Mouse (Mus musculus): ENCODE data around the gene Adad2. TPM values are rescaled to one million over a fixed set of nuclear protein-coding genes. Genes with fewer than 3 reads are reported as not detected.

Gene Adad2
- total and polyA plus RNA-seq, 3 experiments: not detected

DNA sequence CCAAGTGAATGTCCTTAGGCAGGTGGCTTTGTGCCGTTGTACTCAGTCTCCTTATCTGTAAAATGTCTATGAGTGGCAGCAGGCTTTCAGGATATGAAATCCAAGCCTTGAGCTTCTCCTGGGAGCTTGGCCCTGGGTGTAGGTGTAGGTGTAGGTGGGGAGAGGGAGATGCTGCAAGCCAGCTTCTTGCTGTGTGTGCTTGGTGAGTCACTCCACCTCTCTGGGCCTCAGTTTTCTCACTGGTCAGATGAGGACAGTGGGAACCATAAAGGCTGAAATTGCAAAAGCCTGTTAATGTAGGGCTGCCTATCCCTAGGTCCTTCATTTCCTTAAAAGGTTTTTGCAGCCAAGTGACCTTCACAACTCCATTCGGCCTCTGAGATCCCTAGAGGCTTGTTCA is 23.4 kb downstream of the Adad2 start:
- Histone ChIP-seq H3K36me3 (ENCODE audit: control insufficient read depth in 1 of 2, insufficient read depth in 2 of 2, low read length in 2 of 2) (no peaks in the 10 kb centered on the region), H3K79me2 (ENCODE audit: control insufficient read depth, insufficient read depth, low read length, poor library complexity) (no peaks in the 10 kb centered on the region), H3K4me3 (ENCODE audit: control insufficient read depth in 1 of 2, insufficient read depth in 1 of 2, low read depth in 2 of 2, low read length in 2 of 2) (no peak overlapping the region), H3K27me3 (ENCODE audit: control insufficient read depth in 1 of 2, insufficient read depth in 2 of 2, low read length in 2 of 2) (peaks cover 0 to 2% of the 10 kb centered on the region in 2 experiments; a peak in 2 of 4 replicates), H3K27ac (ENCODE audit: control insufficient read depth, low read depth, low read length) (no peak overlapping the region), H3K9ac (ENCODE audit: control insufficient read depth, low read depth, low read length, poor library complexity, severe bottlenecking) (no peak overlapping the region), H3K4me1 (ENCODE audit: control insufficient read depth in 1 of 2, insufficient read depth in 2 of 2, low read length in 2 of 2) (no peaks in the 10 kb centered on the region), H3K9me3 (replicated peaks; ENCODE audit: insufficient read depth, low read length) (no peaks in the 10 kb centered on the region)
- DNase-seq (ENCODE audit: low read depth, low spot score): no peak
- TF ChIP-seq E2F4 (IDR thresholded peaks at IDR 0.05; ENCODE audit: borderline replicate concordance, low read depth, low read length) (no peak), ZNF384 (IDR thresholded peaks at IDR 0.05; ENCODE audit: low read depth, low read length) (no peak)

- H3K27ac ChIP-seq (ENCODE audit: control insufficient read depth, low read depth, low read length): no peak overlapping the region
- H3K79me2 ChIP-seq (ENCODE audit: control insufficient read depth, insufficient read depth, low read length, poor library complexity): no peaks in the 10 kb centered on the region
- H3K27me3 ChIP-seq (ENCODE audit: control insufficient read depth in 1 of 2, insufficient read depth in 2 of 2, low read length in 2 of 2): peaks cover 0 to 2% of the 10 kb centered on the region in 2 experiments; a peak in 2 of 4 replicates
- no peaks in the 10 kb centered on the region for H3K4me1 ChIP-seq (ENCODE audit: control insufficient read depth in 1 of 2, insufficient read depth in 2 of 2, low read length in 2 of 2)
- no peaks in the 10 kb centered on the region for H3K9me3 ChIP-seq (replicated peaks; ENCODE audit: insufficient read depth, low read length)
- no peak for TF ChIP-seq ZC3H11A (IDR thresholded peaks at IDR 0.05; ENCODE audit: low read depth, low read length)
- TF ChIP-seq USF2 (IDR thresholded peaks at IDR 0.05; ENCODE audit: borderline replicate concordance in 1 of 2, insufficient read depth in 1 of 2, low read depth in 1 of 2, low read length in 2 of 2): no peak
- TF ChIP-seq MYC (IDR thresholded peaks at IDR 0.05; ENCODE audit: low read depth, low read length): no peak
- TF ChIP-seq TCF12 (IDR thresholded peaks at IDR 0.05; ENCODE audit: low read depth, low read length): no peak
- TF ChIP-seq MAFK (IDR thresholded peaks at IDR 0.05; ENCODE audit: borderline replicate concordance, low read depth, low read length): no peak
- no peak for TF ChIP-seq MEF2A (IDR thresholded peaks at IDR 0.05; ENCODE audit: extremely low read depth, insufficient replicate concordance, low read depth, low read length, poor library complexity, severe bottlenecking)
- no peak for TF ChIP-seq CHD2 (IDR thresholded peaks at IDR 0.05; ENCODE audit: low read length)
- no peak for TF ChIP-seq RCOR1 (IDR thresholded peaks at IDR 0.05; ENCODE audit: low read depth, low read length)
- TF ChIP-seq RAD21 (IDR thresholded peaks at IDR 0.05; ENCODE audit: low read depth, low read length): no peak
- no peak for TF ChIP-seq ETS1 (IDR thresholded peaks at IDR 0.05; ENCODE audit: low read depth, low read length)
- TF ChIP-seq HCFC1 (IDR thresholded peaks at IDR 0.05; ENCODE audit: low read depth, low read length): no peak
- TF ChIP-seq KAT2A (conservative IDR thresholded peaks at IDR 0.05; ENCODE audit: low read depth, low read length): no peak
- TF ChIP-seq POLR2A (IDR thresholded peaks at IDR 0.05; ENCODE audit: control insufficient read depth in 1 of 2, insufficient read depth in 1 of 2, low read depth in 1 of 2, low read length in 2 of 2, poor library complexity in 1 of 2): no peak
- no peak for TF ChIP-seq ZKSCAN1 (IDR thresholded peaks at IDR 0.05; ENCODE audit: low read depth, low read length)
- TF ChIP-seq MYB (IDR thresholded peaks at IDR 0.05; ENCODE audit: low read depth, low read length): no peak
- no peak for TF ChIP-seq ELF1 (IDR thresholded peaks at IDR 0.05; ENCODE audit: low read depth, low read length)
- no peak for TF ChIP-seq SMC3 (IDR thresholded peaks at IDR 0.05; ENCODE audit: low read depth, low read length)
- no peak for TF ChIP-seq MAZ (IDR thresholded peaks at IDR 0.05; ENCODE audit: low read depth, low read length)
- TF ChIP-seq GATA1 (IDR thresholded peaks at IDR 0.05; ENCODE audit: low read depth, low read length): no peak
- no peak for TF ChIP-seq NELFE (IDR thresholded peaks at IDR 0.05; ENCODE audit: low read depth, low read length)
- no peak overlapping the region for H3K9ac ChIP-seq (ENCODE audit: control insufficient read depth, low read depth, low read length, poor library complexity, severe bottlenecking)
- DNase-seq (ENCODE audit: low read depth, low spot score): no peak
- H3K36me3 ChIP-seq (ENCODE audit: control insufficient read depth in 1 of 2, insufficient read depth in 2 of 2, low read length in 2 of 2): no peaks in the 10 kb centered on the region
- H3K4me3 ChIP-seq (ENCODE audit: control insufficient read depth in 1 of 2, insufficient read depth in 1 of 2, low read depth in 2 of 2, low read length in 2 of 2): no peak overlapping the region
Measured at GRCm38 (mm10) chr8:119636766-119637165, 24.2 kb downstream of the Adad2 start.

All from MEL (cell line).